Mouse (Mus musculus) olfactory bulb, adult 2 months (tissue): ENCODE measurements around the gene Ntm. TPM values are rescaled to one million over a fixed set of nuclear protein-coding genes. Genes with fewer than 3 reads are reported as not detected.

Experiments used
- H3K27ac ChIP-seq: fragments of 200-500 bp; 2 replicates; pipeline ENCODE4 v1.5.1; 2012; ENCODE audit warnings: low read depth, low read length; ENCODE audit not compliant: insufficient read depth
- H3K4me1 ChIP-seq: fragments of 200-500 bp; 2 replicates; pipeline ENCODE4 v1.6.1; 2012; ENCODE audit warnings: low read length; ENCODE audit not compliant: control insufficient read depth, insufficient read depth
- H3K4me3 ChIP-seq: fragments of 200-500 bp; 2 replicates; pipeline ENCODE4 v1.5.1; 2012; ENCODE audit warnings: mild to moderate bottlenecking, low read depth, low read length, moderate library complexity; ENCODE audit not compliant: insufficient read depth
- CTCF ChIP-seq: fragments of 200-500 bp; IDR thresholded peaks from 2 replicates; pipeline ENCODE4 v1.5.1; 2012; ENCODE audit warnings: low read depth, mild to moderate bottlenecking, low read length, moderate library complexity; ENCODE audit not compliant: insufficient read depth
- POLR2A ChIP-seq: fragments of 200-500 bp; IDR thresholded peaks from 2 replicates; pipeline ENCODE4 v1.6.1; 2012; ENCODE audit warnings: mild to moderate bottlenecking, low read depth, low read length, moderate library complexity; ENCODE audit not compliant: insufficient read depth
- WGBS: fragments of 180-500 bp; shearing (Covaris S2); methylation state at CpG from one replicate; pipeline ENCODE4 v1.1.7; 2018; 5-methylcytosine and 5-hydroxymethylcytosine counted together
- polyA plus RNA-seq: library from polyadenylated mRNA; stranded (reverse); fragments of >200 nt; gene quantifications from 2 replicates; pipeline ENCODE4 v1.2.4, GENCODE M21; 2012; ENCODE audit warnings: low replicate concordance; ENCODE audit not compliant: missing spikeins, insufficient read depth, insufficient read length

Ntm gene
- polyA plus RNA-seq, 1 experiment = not detected

- Histone ChIP-seq H3K4me1 (no peaks in the 10 kb centered on the region), H3K4me3 (no peak overlapping the region), H3K27ac (no peak overlapping the region)
- TF ChIP-seq POLR2A = no peak
- no peak for TF ChIP-seq CTCF
- 54% methylated on average over 10 of the region's 10 CpGs for WGBS
These were observed 483.9 kb downstream of the Ntm start for GRCm38 (mm10) chr9:29479051-29479450.

- no peak overlapping the region for H3K4me3 ChIP-seq
- TF ChIP-seq CTCF = no peak
- no peak for TF ChIP-seq POLR2A
- peaks cover 1% of the 10 kb centered on the region for H3K4me1 ChIP-seq
- WGBS = 73% methylated on average over 6 of the region's 6 CpGs
- no peak overlapping the region for H3K27ac ChIP-seq
These were observed 485.7 kb downstream of the Ntm start for GRCm38 (mm10) chr9:29477219-29477618.

- H3K27ac ChIP-seq = no peak overlapping the region; the same call in 1 of the 2 replicates
- H3K4me3 ChIP-seq = no peak overlapping the region
- TF ChIP-seq CTCF (no peak), POLR2A (no peak)
- H3K4me1 ChIP-seq = peaks cover 5% of the 10 kb centered on the region
These were observed 489.5 kb downstream of the Ntm start for GRCm38 (mm10) chr9:29473418-29473817.

- H3K27ac ChIP-seq = peak overlapping the region; percentile 49
- peaks cover 5% of the 10 kb centered on the region for H3K4me1 ChIP-seq
- 48% methylated on average over 4 of the region's 4 CpGs for whole genome bisulfite sequencing
- H3K4me3 ChIP-seq = no peak overlapping the region
- TF ChIP-seq CTCF (no peak), POLR2A (no peak)
These were observed 490.7 kb downstream of the Ntm start for GRCm38 (mm10) chr9:29472226-29472625.

- Histone ChIP-seq H3K4me3 (no peak overlapping the region), H3K4me1 (no peaks in the 10 kb centered on the region), H3K27ac (no peak overlapping the region)
- TF ChIP-seq CTCF = no peak
- TF ChIP-seq POLR2A = no peak
- WGBS = 77% methylated on average over 4 of the region's 4 CpGs
These were observed 498.2 kb downstream of the Ntm start for GRCm38 (mm10) chr9:29464756-29465155.

GRCm38 (mm10) chr9:29462970-29463593 is 499.9 kb downstream of the Ntm start:
- TF ChIP-seq POLR2A = no peak
- no peak for TF ChIP-seq CTCF
- WGBS = 91% methylated on average over 10 of the region's 10 CpGs
- no peak overlapping the region for H3K27ac ChIP-seq
- H3K4me3 ChIP-seq = no peak overlapping the region
- H3K4me1 ChIP-seq = peaks cover 6% of the 10 kb centered on the region

- Histone ChIP-seq H3K27ac (no peak overlapping the region), H3K4me1 (peaks cover 6% of the 10 kb centered on the region), H3K4me3 (no peak overlapping the region)
- TF ChIP-seq CTCF = peak; percentile 62; the same call in 1 of the 2 replicates
- TF ChIP-seq POLR2A = no peak
- WGBS = 29% methylated on average over 5 of the region's 5 CpGs
These were observed 504.9 kb downstream of the Ntm start for GRCm38 (mm10) chr9:29457976-29458572.

GRCm38 (mm10) chr9:29456014-29456413 is 506.9 kb downstream of the Ntm start:
- TF ChIP-seq CTCF = no peak
- TF ChIP-seq POLR2A = no peak
- no peak overlapping the region for H3K27ac ChIP-seq
- H3K4me3 ChIP-seq = no peak overlapping the region
- WGBS = 79% methylated on average over 7 of the region's 7 CpGs
- peaks cover 6% of the 10 kb centered on the region for H3K4me1 ChIP-seq

- Histone ChIP-seq H3K4me1 (no peaks in the 10 kb centered on the region), H3K27ac (no peak overlapping the region), H3K4me3 (no peak overlapping the region)
- no peak for TF ChIP-seq POLR2A
- TF ChIP-seq CTCF = no peak
- 90% methylated on average over 1 of the region's 1 CpGs for WGBS
These were observed 511.7 kb downstream of the Ntm start for GRCm38 (mm10) chr9:29451232-29451631.

GRCm38 (mm10) chr9:29444001-29444400 is 518.9 kb downstream of the Ntm start:
- peaks cover 2% of the 10 kb centered on the region; the same call in 1 of the 2 replicates for H3K4me1 ChIP-seq
- H3K4me3 ChIP-seq = no peak overlapping the region
- no peak overlapping the region for H3K27ac ChIP-seq
- WGBS = 54% methylated on average over 4 of the region's 4 CpGs
- TF ChIP-seq CTCF (no peak), POLR2A (no peak)
